Mouse (Mus musculus): ENCODE data around the gene Wnt5b.

DNA sequence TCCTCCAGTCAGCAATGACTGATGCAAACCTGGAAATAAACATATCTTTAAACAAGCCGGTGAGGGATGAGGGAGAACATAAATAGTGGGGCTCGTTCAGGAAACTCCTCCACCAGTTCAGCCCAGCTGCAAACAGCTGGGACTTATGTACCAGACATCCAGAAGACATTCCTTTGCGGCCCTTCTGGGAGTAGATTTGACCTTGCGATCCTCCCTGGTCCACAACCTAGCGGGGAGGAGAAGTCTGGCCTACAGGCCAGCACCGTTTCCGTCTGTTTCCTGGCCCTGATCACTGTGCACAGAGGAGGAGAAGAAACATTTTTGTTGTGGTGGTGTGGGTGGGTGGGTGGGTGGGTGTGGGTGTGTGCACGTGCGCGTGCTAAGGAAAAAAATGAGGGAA is 18.4 kb upstream of the Wnt5b start:
- TF ChIP-seq GATA1 (IDR thresholded peaks at IDR 0.05; ENCODE audit: low read length) = no peak
- no peak for TF ChIP-seq TAL1 (IDR thresholded peaks at IDR 0.05; ENCODE audit: low read length)
